ENCODE assay signal across 9 mouse cellular contexts in genomic region chr2:101797901-101798250, GRCm38 (mm10).
DNase-seq lines count a peak whose midpoint lies in the region; ATAC-seq lines count a peak whose summit lies in the region.
"Had no signal": no experiment of that assay in that cellular context is flagged by ENCODE, and none has a peak within 500 bp of the region (broad histone marks: within the 10 kb centered on the region; RNA-seq: fewer than 3 reads in every experiment).

No protein-coding gene starts in this region.

- intact Hi-C loops in gastrocnemius, postnatal 14 days (cut with DNase I; ENCODE audit: low total_unique reads): no loop called here

- peak overlapping the region; percentile 80 for H3K27ac ChIP-seq in heart, embryonic 13.5 days (replicated peaks)
- H3K27ac ChIP-seq in hindbrain, embryonic 10.5 days: peak overlapping the region; percentile 88
- H3K27ac ChIP-seq in liver, embryonic 13.5 days: no peak overlapping the region

- peaks cover 2% of the 10 kb centered on the region; the same call in 1 of the 2 replicates for H3K27me3 ChIP-seq in heart, embryonic 13.5 days (replicated peaks)
- H3K27me3 ChIP-seq in hindbrain, embryonic 10.5 days (ENCODE audit: insufficient read depth, poor library complexity, severe bottlenecking): peaks cover 20% of the 10 kb centered on the region; the same call in 1 of the 2 replicates
- H3K27me3 ChIP-seq in liver, embryonic 13.5 days: peaks cover 35% of the 10 kb centered on the region
- H3K27me3 ChIP-seq: Patski had no signal

- peak overlapping the region; percentile 97 for H3K4me2 ChIP-seq in heart, embryonic 13.5 days
- H3K4me2 ChIP-seq in liver, embryonic 13.5 days: peak overlapping the region; percentile 68

- WGBS in heart, embryonic 13.5 days: 2% methylated on average over 19 of the region's 19 CpGs
- 1% methylated on average over 19 of the region's 19 CpGs for WGBS in hindbrain, embryonic 10.5 days
- WGBS in liver, embryonic 13.5 days (ENCODE audit: insufficient replicate concordance): 3% methylated on average over 19 of the region's 19 CpGs

- peak overlapping the region; percentile 83 for H3K9ac ChIP-seq in heart, embryonic 13.5 days
- H3K9ac ChIP-seq in liver, embryonic 13.5 days: no peak overlapping the region

- ATAC-seq in heart, embryonic 13.5 days (ENCODE audit: extremely low read depth, insufficient number of reproducible peaks, low FRiP score, low TSS enrichment): no peak
- ATAC-seq in liver, embryonic 13.5 days (ENCODE audit: low read depth): no peak
- no peak for ATAC-seq in monocyte, adult 5-6 weeks (replicated peaks; ENCODE audit: insufficient number of reproducible peaks, low FRiP score, low TSS enrichment, poor library complexity, severe bottlenecking)

- peaks cover 27% of the 10 kb centered on the region for H3K4me1 ChIP-seq in heart, embryonic 13.5 days
- peaks cover 27% of the 10 kb centered on the region for H3K4me1 ChIP-seq in hindbrain, embryonic 10.5 days (replicated peaks)
- H3K4me1 ChIP-seq in liver, embryonic 13.5 days (replicated peaks): no peaks in the 10 kb centered on the region

- no peak for DNase-seq in heart, adult 9 months (ENCODE audit: low spot score in 2 of 2)
- peak; percentile 58 for DNase-seq in NIH3T3 (ENCODE audit: low read depth)
- no peak for DNase-seq in hindbrain, embryonic 10.5 days (ENCODE audit: low spot score)
- no peak for DNase-seq in liver, embryonic 13.5 days
- DNase-seq in cerebellum, postnatal 14 days: no peak
- DNase-seq in gastrocnemius, postnatal 14 days: no peak

- no peaks in the 10 kb centered on the region for H3K36me3 ChIP-seq in heart, embryonic 13.5 days
- 0 out of 2 replicates have a peak, but pooled peaks cover 9% of the 10 kb centered on the region for H3K36me3 ChIP-seq in hindbrain, embryonic 10.5 days
- H3K36me3 ChIP-seq in liver, embryonic 13.5 days: no peaks in the 10 kb centered on the region

- no peaks in the 10 kb centered on the region for H3K9me3 ChIP-seq in heart, embryonic 13.5 days
- H3K9me3 ChIP-seq in hindbrain, embryonic 10.5 days: no peaks in the 10 kb centered on the region
- H3K9me3 ChIP-seq in liver, embryonic 13.5 days (replicated peaks): no peaks in the 10 kb centered on the region

- H3K4me3 ChIP-seq in heart, embryonic 13.5 days: peak overlapping the region; percentile 77
- peak overlapping the region; percentile 74 for H3K4me3 ChIP-seq in hindbrain, embryonic 10.5 days
- H3K4me3 ChIP-seq in liver, embryonic 13.5 days (replicated peaks): peak overlapping the region; percentile 56
